Mouse (Mus musculus): ENCODE results near the gene Rab14. TPM values are rescaled to one million over a fixed set of nuclear protein-coding genes. Genes with fewer than 3 reads are reported as not detected.
A peak's percentile ranks its signal among the peaks of the same experiment; 100 is the strongest.

Gene Rab14
- polyA plus RNA-seq, 1 experiment = 41.9 TPM

DNA sequence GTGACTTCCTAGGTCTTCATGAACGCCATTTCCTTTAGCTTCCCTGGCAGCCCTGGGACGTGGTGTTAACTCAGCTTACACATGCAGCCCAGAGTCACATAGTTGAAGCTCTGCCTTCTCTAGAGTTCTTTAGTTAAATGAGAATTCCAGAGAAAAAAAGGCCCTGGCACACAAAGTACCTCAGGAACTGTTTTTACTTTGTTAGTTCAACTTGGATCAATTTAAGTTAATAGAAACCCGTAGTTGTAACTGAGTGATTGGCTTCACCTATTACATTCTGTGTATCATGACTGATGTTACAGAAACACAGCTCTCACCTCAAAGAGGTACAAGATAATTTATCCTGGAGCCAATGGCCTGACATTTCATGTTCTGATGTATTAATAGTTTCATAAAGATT is 42.6 kb downstream of the Rab14 start:
- no peak for DNase-seq (ENCODE audit: low read depth, low spot score)
- WGBS = 95% methylated on average over 3 of the region's 3 CpGs

DNA sequence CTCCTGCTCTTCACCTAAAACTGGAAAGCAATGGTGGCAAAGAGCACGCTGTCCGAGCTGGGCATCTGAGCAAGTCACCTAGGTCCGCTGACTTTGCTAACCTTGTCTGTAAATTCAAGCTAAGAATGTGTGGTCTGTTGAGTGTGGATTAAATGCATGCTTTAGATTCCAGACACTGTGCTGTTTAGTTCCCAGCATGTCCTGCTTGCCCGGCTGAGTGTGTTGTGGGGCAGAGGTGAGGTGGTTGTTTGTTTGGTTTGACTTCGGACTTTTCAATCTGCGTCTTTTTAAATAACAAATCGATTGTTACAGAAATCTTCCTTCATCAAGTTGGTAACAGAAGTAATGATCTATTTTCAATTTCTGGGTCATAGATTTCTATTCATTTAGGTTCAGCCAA is 43.1 kb downstream of the Rab14 start:
- WGBS = 90% methylated on average over 7 of the region's 7 CpGs
- no peak for DNase-seq (ENCODE audit: low read depth, low spot score)

- WGBS = 66% methylated on average over 2 of the region's 2 CpGs
These were observed 43.9 kb downstream of the Rab14 start for GRCm38 (mm10) chr2:35156985-35157384.

GRCm38 (mm10) chr2:35153844-35154554 is 46.9 kb downstream of the Rab14 start:
- DNase-seq (ENCODE audit: low read depth, low spot score) = no peak
- 80% methylated on average over 8 of the region's 8 CpGs for WGBS

More at GRCm38 (mm10) chr2:35156985-35157384, 43.9 kb downstream of the Rab14 start:
- no peak for DNase-seq (ENCODE audit: low read depth, low spot score)

- no peak for DNase-seq (ENCODE audit: low read depth, low spot score)
- WGBS = 66% methylated on average over 6 of the region's 6 CpGs
These were observed 47.7 kb downstream of the Rab14 start for GRCm38 (mm10) chr2:35153179-35153578.

DNA sequence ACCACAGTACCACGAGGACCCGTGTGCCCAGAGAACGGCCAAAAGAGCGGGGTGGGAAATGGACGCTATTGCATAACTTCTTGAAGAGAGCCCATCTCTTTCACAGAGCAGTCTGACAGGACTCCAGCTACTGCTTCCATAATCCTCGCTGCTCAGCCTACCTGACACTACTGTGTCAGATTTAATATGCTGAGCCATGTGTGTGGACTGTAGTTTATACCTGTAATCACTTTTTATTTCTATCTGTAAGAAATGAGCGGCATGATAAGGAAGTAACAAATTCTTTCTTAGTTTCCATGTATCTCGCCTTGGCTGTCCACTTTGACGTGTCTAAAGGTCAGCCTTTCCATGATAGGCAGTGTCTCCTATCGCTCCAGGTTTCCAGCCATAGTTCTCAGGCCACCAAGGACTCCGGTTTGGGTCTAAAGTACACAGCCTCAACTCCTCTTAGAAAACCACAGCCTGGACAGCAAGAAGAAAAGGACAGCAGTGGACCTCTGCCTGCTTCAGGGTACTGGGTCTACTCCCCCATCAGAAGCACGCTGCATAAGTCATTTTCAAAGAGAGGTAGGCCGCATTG is 49.5 kb downstream of the Rab14 start:
- WGBS = 80% methylated on average over 13 of the region's 13 CpGs
- DNase-seq (ENCODE audit: low read depth, low spot score) = no peak

GRCm38 (mm10) chr2:35148806-35149205 is 52.1 kb downstream of the Rab14 start:
- WGBS = 92% methylated on average over 10 of the region's 10 CpGs
- DNase-seq (ENCODE audit: low read depth, low spot score) = no peak

DNA sequence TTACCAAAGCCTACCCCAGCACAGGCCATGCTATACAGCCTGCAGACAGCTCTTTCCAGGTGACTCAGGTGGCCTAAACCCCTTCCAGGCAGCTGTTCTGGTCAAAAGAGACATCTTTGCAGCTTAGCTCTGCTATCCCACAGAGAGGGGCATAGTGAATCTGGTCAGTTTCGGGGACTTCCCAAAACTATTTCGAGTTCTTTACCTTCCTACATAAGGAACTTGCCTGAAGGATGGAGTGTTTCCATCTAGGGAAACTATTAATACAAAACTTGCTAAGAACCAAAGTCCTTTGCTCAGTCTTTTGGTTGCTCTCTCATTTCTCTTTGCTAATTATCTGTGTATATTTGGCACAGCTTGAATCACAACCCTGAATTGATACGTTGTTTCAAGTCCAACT is 59.2 kb downstream of the Rab14 start:
- WGBS = 91% methylated on average over 3 of the region's 3 CpGs

DNA sequence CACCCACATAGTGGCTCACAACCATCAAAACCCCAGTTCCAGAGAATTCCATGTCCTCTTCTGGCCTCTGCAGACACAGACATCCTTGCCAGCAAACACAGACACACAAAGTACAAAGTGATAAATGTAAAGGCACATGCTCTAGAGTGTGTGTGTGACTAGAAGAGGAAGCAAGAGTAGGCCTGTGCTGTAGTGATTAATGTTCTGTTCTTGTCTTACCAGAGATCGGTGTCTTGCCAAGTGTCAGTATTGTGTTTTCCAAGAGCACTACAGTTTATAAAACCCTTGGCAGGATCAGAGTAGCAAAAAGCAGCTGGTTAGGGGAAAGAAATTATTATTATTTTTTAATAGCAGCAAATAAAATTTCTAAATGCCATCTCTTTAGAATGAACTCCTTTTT is 62.3 kb downstream of the Rab14 start:
- WGBS = 78% methylated on average over 1 of the region's 1 CpGs
- DNase-seq (ENCODE audit: low read depth, low spot score) = no peak

More for the DNA sequence above, 59.2 kb downstream of the Rab14 start:
- no peak for DNase-seq (ENCODE audit: low read depth, low spot score)

DNA sequence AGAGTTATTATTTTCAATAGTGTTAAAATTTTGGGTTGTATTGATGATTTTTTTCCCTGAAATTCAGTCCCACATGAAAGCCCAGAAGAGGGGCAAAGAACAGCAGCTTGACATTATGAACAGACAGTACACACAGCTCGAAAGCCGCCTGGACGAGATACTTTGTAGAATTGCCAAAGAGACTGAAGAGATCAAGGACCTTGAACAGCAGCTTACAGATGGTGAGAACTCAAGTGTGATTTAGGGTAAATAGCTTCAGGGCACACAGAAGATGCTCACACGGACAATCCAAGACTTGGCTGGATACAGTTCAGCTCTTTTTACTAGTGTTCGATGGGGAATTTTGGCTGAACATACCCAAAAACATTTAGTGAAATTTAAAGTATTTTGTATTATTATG is 67.0 kb downstream of the Rab14 start:
- WGBS = 80% methylated on average over 5 of the region's 5 CpGs
- DNase-seq (ENCODE audit: low read depth, low spot score) = no peak

GRCm38 (mm10) chr2:35132662-35133055 is 68.3 kb downstream of the Rab14 start:
- 2% methylated on average over 5 of the region's 5 CpGs for WGBS

DNA sequence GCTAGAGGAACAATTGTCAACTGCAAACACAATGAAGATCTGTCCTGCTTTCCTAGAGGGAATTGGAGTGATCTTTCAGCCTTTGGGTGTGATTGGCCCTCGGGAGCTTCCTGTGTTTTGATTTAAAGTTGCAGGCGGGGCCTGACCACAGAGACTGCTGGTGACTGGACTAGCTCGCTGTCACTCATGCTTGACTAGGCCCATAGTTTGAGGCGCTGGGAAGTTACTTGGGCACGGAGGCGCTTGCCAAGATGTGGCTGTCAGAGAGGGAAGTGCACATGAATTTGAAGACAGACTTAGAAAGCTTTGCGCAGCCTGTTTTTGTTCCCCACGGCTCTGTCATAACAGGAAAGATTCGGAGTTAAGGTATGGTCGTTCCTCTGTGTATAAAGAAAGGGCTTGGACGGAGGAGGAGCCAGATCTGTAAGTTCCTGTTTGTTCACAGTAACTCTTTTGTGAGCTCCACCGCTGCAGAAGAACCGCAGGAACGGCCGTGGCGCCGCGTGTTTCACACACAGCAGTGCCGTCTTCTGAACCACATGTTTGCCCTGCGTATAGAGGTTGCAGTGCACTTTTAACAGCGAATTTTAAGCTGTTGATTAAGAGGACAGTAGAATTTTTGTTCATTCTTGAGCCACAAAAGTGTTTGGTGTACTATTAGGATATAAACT is 68.8 kb downstream of the Rab14 start:
- peak; percentile 97 for DNase-seq (ENCODE audit: low read depth, low spot score)
- WGBS = under 1% methylated on average over 21 of the region's 21 CpGs

More at GRCm38 (mm10) chr2:35132662-35133055, 68.3 kb downstream of the Rab14 start:
- DNase-seq (ENCODE audit: low read depth, low spot score) = no peak

GRCm38 (mm10) chr2:35131491-35131890 is 69.4 kb downstream of the Rab14 start:
- DNase-seq (ENCODE audit: low read depth, low spot score) = no peak

Other genes with a start within 250 kb of the Rab14 start
- 9.2 TPM in 2 replicates for gene Traf1, start 239.3 kb downstream of the Rab14 start, polyA plus RNA-seq (2012; rRNA removed)
- gene Hc, start 139.7 kb downstream of the Rab14 start, polyA plus RNA-seq (2012; rRNA removed) = 0.01 TPM in 2 replicates
- 0.22 and 0.26 TPM in 2 replicates for gene AI182371, start 99.6 kb downstream of the Rab14 start, polyA plus RNA-seq (2012; rRNA removed)
- gene Cntrl, start 91.6 kb downstream of the Rab14 start, polyA plus RNA-seq (2012; rRNA removed) = 11.1 and 12.3 TPM in 2 replicates
- 304 and 320 TPM in 2 replicates for gene Gsn, start 55.3 kb upstream of the Rab14 start, polyA plus RNA-seq (2012; rRNA removed)
- gene Stom, start 135.9 kb upstream of the Rab14 start, polyA plus RNA-seq (2012; rRNA removed) = 104 and 161 TPM in 2 replicates
- gene 4930568D16Rik, start 166.6 kb upstream of the Rab14 start, polyA plus RNA-seq (2012; rRNA removed) = not detected in 2 replicates
- not detected in 2 replicates for gene 4930402F06Rik, start 196.1 kb upstream of the Rab14 start, polyA plus RNA-seq (2012; rRNA removed)